Mouse (Mus musculus) midbrain, embryonic 14.5 days (tissue): ENCODE results near the gene Idh3b. TPM values are rescaled to one million over a fixed set of nuclear protein-coding genes. Genes with fewer than 3 reads are reported as not detected.
A peak's percentile ranks its signal among the peaks of the same experiment; 100 is the strongest.

Experiments
- ATAC-seq: fragments of 200-750 bp; cut with Nextera tagmentation; 2 replicates; pipeline ENCODE4 v1.8.0; 2017; ENCODE audit warnings: moderate number of reproducible peaks, moderate library complexity; ENCODE audit not compliant: low FRiP score, low TSS enrichment
- DNase-seq: peaks from one replicate; pipeline ENCODE4 v3.0.0-alpha.2; 2015
- H3K27ac ChIP-seq: fragments of 300-500 bp; sonication (generic); replicated peaks from 2 replicates; pipeline ENCODE4 v1.5.1; 2014; ENCODE audit warnings: mild to moderate bottlenecking, low read depth, low read length, moderate library complexity
- H3K27me3 ChIP-seq: fragments of 300-500 bp; sonication (generic); 2 replicates; pipeline ENCODE4 v1.6.1; 2014; ENCODE audit warnings: low read length, control low read depth, mixed read lengths; ENCODE audit not compliant: control insufficient read depth, insufficient read depth
- H3K36me3 ChIP-seq: fragments of 300-500 bp; sonication (generic); 2 replicates; pipeline ENCODE4 v1.6.1; 2014; ENCODE audit warnings: low read length, control low read depth; ENCODE audit not compliant: control insufficient read depth, insufficient read depth
- H3K4me1 ChIP-seq: fragments of 300-500 bp; sonication (generic); 2 replicates; pipeline ENCODE4 v1.6.1; 2014; ENCODE audit warnings: mild to moderate bottlenecking, antibody characterized with exemption, low read length, control low read depth; ENCODE audit not compliant: control insufficient read depth, insufficient read depth
- H3K4me2 ChIP-seq: fragments of 300-500 bp; sonication (generic); 2 replicates; pipeline ENCODE4 v1.6.1; 2014; ENCODE audit warnings: mild to moderate bottlenecking, low read length, moderate library complexity
- H3K4me3 ChIP-seq: fragments of 300-500 bp; sonication (generic); replicated peaks from 2 replicates; pipeline ENCODE4 v1.5.1; 2014; ENCODE audit warnings: low read depth, low read length
- H3K9ac ChIP-seq: fragments of 300-500 bp; sonication (generic); replicated peaks from 2 replicates; pipeline ENCODE4 v1.6.1; 2014; ENCODE audit warnings: mild to moderate bottlenecking, low read length, moderate library complexity
- H3K9me3 ChIP-seq: fragments of 300-500 bp; sonication (generic); 2 replicates; pipeline ENCODE4 v1.6.1; 2016; ENCODE audit warnings: low read length, control low read depth, mixed read lengths; ENCODE audit not compliant: control insufficient read depth
- WGBS: fragments of 180-500 bp; shearing (Covaris S2); extraction: QIAGEN DNeasy Blood & Tissue Kit; methylation state at CpG from one replicate; pipeline ENCODE4 v1.1.7; 2014; 5-methylcytosine and 5-hydroxymethylcytosine counted together
- polyA plus RNA-seq: library from polyadenylated mRNA; unstranded; fragments of >200 nt; fragmentation: Nextera tagmentation; extraction: Ambion mirVana; gene quantifications from 2 replicates; pipeline ENCODE4 v1.2.1, GENCODE M21; 2014

The Idh3b gene
- polyA plus RNA-seq: 166 and 170 TPM in 2 replicates

DNA sequence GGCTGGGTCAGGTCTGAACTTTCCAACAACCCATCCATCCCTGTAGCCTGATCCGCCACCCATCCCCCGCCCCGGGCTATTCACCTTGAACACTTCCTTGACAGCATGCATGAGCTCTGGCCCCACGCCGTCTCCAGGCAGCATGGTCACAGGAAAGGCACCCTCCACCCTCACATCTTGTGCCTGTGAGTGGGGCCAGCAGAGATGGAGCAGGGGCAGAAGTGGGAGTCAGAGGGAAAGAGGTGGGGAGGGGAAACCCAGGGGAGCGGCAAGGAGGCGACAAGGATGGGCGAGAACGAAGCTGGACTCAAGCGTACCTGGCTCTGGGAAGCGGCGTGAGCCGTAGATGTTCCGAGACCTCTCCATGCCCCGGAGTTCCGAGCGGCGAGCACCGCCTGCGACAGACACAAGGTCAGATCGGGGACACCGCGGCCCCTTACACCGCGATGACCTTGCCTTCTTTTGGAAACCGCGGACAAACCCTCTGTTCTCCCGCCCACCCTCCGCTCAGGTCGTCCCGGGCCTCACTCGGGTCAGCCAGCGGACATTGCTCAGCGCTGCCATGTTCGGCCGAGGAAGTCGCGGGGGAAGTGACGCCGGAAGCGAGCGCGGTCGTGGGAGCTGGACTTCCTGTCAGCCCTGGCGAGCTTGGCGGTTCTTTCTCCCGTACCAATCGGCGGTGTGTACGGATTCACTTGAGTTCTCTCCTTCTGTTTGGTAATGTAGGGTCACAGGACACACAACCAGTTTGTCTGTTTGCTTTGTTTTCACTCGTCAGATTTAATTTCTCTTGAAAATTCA is at the start of gene Idh3b:
Gene Idh3b, minus strand, starts transcription at position 694 of the 801 bp plus-strand sequence.
- H3K9me3 ChIP-seq: no peaks in the 10 kb centered on the region
- no peaks in the 10 kb centered on the region for H3K27me3 ChIP-seq
- peak within 1 kb of the TSS; percentile 67 for H3K27ac ChIP-seq
- peak within 1 kb of the TSS; percentile 81 for H3K4me3 ChIP-seq
- peak within 1 kb of the TSS; percentile 97 for H3K4me2 ChIP-seq
- DNase-seq: peak; percentile 94
- WGBS: under 1% methylated on average over 51 of the region's 51 CpGs
- H3K4me1 ChIP-seq: peaks cover 13% of the 10 kb centered on the region
- H3K36me3 ChIP-seq: peaks cover 26% of the 10 kb centered on the region
- H3K9ac ChIP-seq: peak within 1 kb of the TSS; percentile 76
- peak; percentile 86 for ATAC-seq

DNA sequence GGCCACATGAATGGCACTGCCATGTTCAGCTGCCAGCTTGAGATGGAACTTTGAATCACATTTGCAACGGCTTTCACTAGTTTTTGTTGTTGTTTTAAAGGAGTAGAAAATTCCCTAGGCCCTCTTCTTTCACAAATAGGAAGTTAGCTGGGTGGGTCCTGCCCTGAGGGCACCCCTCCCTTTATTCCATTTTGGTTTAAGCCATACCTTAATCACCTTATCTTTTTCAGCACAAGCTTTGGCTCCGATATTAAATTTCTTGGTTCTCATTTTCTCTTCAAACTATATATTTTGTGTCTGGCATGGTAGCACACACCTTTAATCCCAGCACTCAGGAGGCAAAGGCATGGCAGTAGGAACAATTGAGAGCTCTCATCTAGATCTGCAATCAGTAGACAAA is 45.2 kb upstream of the Idh3b start:
- no peak for ATAC-seq
- 95% methylated on average over 2 of the region's 2 CpGs for WGBS
- no peak overlapping the region for H3K4me2 ChIP-seq
- no peak for DNase-seq
- H3K4me1 ChIP-seq: no peaks in the 10 kb centered on the region
- no peak overlapping the region for H3K9ac ChIP-seq
- no peak overlapping the region for H3K27ac ChIP-seq
- H3K9me3 ChIP-seq: no peaks in the 10 kb centered on the region
- H3K4me3 ChIP-seq: no peak overlapping the region
- no peaks in the 10 kb centered on the region for H3K36me3 ChIP-seq
- H3K27me3 ChIP-seq: no peaks in the 10 kb centered on the region

DNA sequence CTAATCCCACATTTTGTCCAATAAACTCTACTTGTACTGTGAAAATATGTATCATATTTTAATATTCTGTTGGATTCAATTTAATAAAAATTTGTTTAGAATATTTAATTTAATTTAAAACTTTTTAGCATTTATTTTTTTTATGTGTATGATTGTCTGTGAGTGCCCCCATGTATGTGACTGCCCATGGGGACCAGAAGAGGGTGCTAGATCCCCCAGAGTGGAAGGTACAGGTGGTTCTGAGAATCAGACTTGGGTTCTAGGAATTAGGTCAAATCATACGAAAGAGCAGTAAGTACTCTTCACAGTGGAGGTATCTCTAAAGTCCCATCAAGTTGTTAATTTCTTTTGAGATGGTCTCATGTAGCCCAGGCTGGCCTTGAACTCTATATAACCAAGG is 42.7 kb upstream of the Idh3b start:
- ATAC-seq (no peak), DNase-seq (no peak)
- no peaks in the 10 kb centered on the region for H3K27me3 ChIP-seq
- H3K36me3 ChIP-seq: no peaks in the 10 kb centered on the region
- 84% methylated on average over 1 of the region's 1 CpGs for WGBS
- no peaks in the 10 kb centered on the region for H3K4me1 ChIP-seq
- H3K4me3 ChIP-seq: no peak overlapping the region
- no peak overlapping the region for H3K9ac ChIP-seq
- H3K27ac ChIP-seq: no peak overlapping the region
- H3K9me3 ChIP-seq: no peaks in the 10 kb centered on the region
- H3K4me2 ChIP-seq: no peak overlapping the region

DNA sequence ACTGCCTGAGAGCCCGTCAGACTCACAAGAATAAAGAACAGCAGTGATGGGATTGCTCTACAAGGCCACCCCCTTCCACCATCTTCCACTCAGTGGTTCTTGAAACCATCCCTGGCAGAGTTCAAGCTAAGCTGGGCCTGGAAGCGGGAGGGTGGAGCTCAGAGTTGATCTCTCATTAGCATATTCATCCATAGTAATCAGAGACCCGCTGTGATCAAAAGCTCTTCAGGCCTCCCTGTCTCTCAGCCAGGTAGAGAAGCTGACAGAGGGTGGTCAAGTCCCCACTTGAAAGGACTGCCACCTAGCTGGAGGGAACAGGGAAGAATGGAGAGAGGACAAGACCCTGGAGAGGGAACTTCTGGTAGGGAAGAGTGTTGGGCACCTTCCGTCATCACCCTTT is 18.7 kb upstream of the Idh3b start:
- no peaks in the 10 kb centered on the region for H3K9me3 ChIP-seq
- H3K4me1 ChIP-seq: no peaks in the 10 kb centered on the region
- H3K4me2 ChIP-seq: no peak overlapping the region
- no peak overlapping the region for H3K4me3 ChIP-seq
- no peak overlapping the region for H3K27ac ChIP-seq
- no peak overlapping the region for H3K9ac ChIP-seq
- ATAC-seq (no peak), DNase-seq (no peak)
- peaks cover 20% of the 10 kb centered on the region for H3K36me3 ChIP-seq
- 42% methylated on average over 4 of the region's 4 CpGs for WGBS
- no peaks in the 10 kb centered on the region for H3K27me3 ChIP-seq

DNA sequence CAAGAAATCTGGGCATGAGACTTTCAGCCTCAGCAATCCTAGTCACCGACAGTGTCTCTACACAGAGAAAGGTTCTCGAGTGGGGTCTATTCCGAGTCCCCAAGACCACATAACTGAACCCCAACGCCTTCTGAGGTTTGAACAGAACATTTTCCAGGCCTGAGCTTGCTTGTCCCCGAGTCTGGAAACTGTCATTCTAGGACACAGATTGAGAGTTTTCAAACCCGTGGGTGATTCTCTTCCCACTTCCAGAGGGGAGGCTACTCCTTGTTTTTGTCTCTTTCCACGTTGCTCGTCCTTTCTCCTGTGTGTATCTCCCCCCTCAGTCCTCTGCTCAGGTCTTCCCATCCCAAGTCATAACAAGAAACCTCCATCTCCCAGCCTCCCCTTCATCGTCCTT is 13.2 kb upstream of the Idh3b start:
- H3K9ac ChIP-seq: no peak overlapping the region
- H3K36me3 ChIP-seq: no peaks in the 10 kb centered on the region
- H3K4me3 ChIP-seq: no peak overlapping the region
- H3K27ac ChIP-seq: no peak overlapping the region
- 87% methylated on average over 9 of the region's 9 CpGs for WGBS
- no peaks in the 10 kb centered on the region for H3K9me3 ChIP-seq
- no peak overlapping the region for H3K4me2 ChIP-seq
- DNase-seq: no peak
- ATAC-seq: no peak
- H3K4me1 ChIP-seq: peaks cover 24% of the 10 kb centered on the region; the same call in 1 of the 2 replicates
- H3K27me3 ChIP-seq: no peaks in the 10 kb centered on the region

DNA sequence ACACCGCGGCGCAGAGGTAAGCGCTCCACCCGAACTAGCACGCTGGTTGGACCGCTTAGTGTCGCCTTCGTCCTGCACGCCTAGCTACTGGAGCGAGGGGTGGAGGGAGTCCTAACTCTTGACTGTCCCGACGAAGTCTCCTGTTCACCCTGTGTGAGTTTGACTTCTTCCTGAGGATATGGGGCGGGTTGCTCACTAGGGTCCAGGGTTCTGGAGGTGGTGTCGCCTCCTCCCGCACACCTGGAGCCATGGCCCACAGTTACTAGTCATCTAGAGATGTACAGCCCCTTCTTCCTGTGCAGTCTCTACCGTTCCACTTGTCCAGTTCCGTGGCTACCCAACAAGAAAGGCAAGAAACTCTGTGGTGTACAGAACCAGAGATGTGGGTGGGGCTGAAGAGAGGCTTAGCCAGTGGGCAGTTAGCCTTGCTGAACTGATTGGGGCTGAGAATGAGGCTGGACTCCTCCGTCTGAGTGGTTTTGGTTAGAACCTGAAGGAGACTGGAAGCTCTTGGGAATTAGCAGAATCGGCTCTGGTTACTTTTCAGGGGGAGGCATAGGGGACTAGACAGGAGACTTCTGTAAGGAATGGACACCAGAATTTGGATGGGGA is 11.9 kb upstream of the Idh3b start:
- peak; percentile 14 for DNase-seq
- 1% methylated on average over 20 of the region's 20 CpGs for WGBS

DNA sequence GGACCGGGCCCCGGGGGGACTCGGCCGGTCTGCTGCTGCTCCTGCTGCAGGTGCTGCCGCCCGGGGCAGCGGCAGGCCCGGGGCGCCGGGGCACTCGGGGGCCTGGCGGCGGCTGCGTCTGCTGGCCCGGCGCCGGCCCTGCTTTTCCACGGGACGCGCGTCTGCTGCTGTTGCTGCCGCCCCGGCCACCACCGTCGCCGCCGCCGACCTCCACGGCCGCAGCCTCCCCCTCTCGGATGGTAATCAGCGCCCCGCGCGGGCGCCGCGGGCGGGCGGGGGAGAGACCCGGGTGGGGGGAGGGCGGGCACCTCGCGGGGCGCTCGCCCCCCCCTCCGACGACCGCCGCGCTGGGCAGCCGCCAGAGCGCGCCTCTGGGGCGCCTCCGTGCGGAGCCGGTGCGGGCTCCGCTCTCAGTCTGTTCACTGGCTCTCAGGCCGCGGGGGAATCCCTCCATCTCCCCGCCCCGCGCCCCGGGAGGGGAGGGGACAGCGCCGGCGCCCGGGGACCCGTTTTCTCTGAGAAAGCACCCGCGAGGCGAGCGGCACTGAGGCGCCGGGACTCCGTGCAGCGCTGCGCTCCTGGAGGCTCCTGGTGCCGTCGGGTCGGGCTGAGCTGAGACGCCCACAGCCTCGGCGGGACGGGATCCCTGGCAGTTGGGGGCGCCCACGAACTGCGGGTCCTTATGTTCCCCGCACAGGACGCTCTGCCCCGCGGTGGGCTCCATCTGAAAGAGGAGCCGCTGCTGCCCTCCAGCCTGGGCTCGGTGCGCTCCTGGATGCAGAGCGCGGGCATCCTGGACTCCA is 11.2 kb upstream of the Idh3b start:
- peaks cover 27% of the 10 kb centered on the region; the same call in 1 of the 2 replicates for H3K4me1 ChIP-seq
- H3K4me3 ChIP-seq: peak overlapping the region; percentile 68
- no peaks in the 10 kb centered on the region for H3K9me3 ChIP-seq
- no peaks in the 10 kb centered on the region for H3K36me3 ChIP-seq
- H3K4me2 ChIP-seq: peak overlapping the region; percentile 72
- no peaks in the 10 kb centered on the region for H3K27me3 ChIP-seq
- peak; percentile 87 for DNase-seq
- H3K27ac ChIP-seq: peak overlapping the region; percentile 78
- WGBS: under 1% methylated on average over 84 of the region's 99 CpGs
- peak; percentile 65 for ATAC-seq
- peak overlapping the region; percentile 88 for H3K9ac ChIP-seq

More for the DNA sequence above, 11.9 kb upstream of the Idh3b start:
- peaks cover 26% of the 10 kb centered on the region; the same call in 1 of the 2 replicates for H3K4me1 ChIP-seq
- H3K27ac ChIP-seq: no peak overlapping the region
- peak overlapping the region; percentile 72 for H3K4me2 ChIP-seq
- H3K9me3 ChIP-seq: no peaks in the 10 kb centered on the region
- ATAC-seq: no peak
- H3K27me3 ChIP-seq: no peaks in the 10 kb centered on the region
- no peaks in the 10 kb centered on the region for H3K36me3 ChIP-seq
- peak overlapping the region; percentile 68 for H3K4me3 ChIP-seq
- peak overlapping the region; percentile 88 for H3K9ac ChIP-seq

DNA sequence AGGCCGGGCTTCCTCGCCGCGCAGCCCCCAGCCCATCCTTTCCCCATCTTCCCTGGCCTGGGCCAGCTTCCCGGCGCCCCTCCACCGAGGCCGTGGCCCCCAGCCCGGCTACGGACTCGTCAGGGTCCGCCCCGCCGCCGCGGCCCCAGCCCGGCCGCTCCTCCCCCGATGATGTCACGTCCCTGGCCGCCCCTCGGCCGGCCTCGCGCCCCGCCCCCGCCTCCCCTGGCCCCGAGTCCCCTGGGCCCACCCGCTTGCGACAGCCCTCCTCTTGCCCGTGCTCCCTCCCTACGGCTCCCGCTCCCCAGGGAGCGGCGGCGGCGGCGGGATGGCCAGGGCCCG is 10.6 kb upstream of the Idh3b start, which contains the start of gene Ebf4:
Gene Ebf4, plus strand, starts transcription at position 234 of the 342 bp plus-strand sequence.
- Histone ChIP-seq H3K9me3 (no peaks in the 10 kb centered on the region), H3K27me3 (no peaks in the 10 kb centered on the region), H3K27ac (peak within 1 kb of the TSS; percentile 78), H3K4me1 (peaks cover 27% of the 10 kb centered on the region; the same call in 1 of the 2 replicates), H3K4me2 (peak within 1 kb of the TSS; percentile 72), H3K9ac (peak within 1 kb of the TSS; percentile 88), H3K4me3 (peak within 1 kb of the TSS; percentile 68), H3K36me3 (no peaks in the 10 kb centered on the region)
- ATAC-seq (peak; percentile 82), DNase-seq (peak; percentile 86)
- under 1% methylated on average over 36 of the region's 39 CpGs for whole genome bisulfite sequencing
